Mouse (Mus musculus): ENCODE results near the gene Pard3.

Gene Pard3

GRCm38 (mm10) chr8:127495226-127495780 lies 431.6 kb downstream of the Pard3 start:
- peak; percentile 16 for DNase-seq (ENCODE audit: extremely low spot score)

- peak; percentile 57 for DNase-seq (ENCODE audit: extremely low spot score)
Measured at GRCm38 (mm10) chr8:127498997-127499719, 435.5 kb downstream of the Pard3 start.

- DNase-seq (ENCODE audit: extremely low spot score), result no peak
Measured at GRCm38 (mm10) chr8:127499720-127500114, 436.0 kb downstream of the Pard3 start.

GRCm38 (mm10) chr8:127500206-127500605 lies 436.5 kb downstream of the Pard3 start:
- peak; percentile 39 for DNase-seq (ENCODE audit: extremely low spot score)

- no peak for DNase-seq (ENCODE audit: extremely low spot score)
Measured at GRCm38 (mm10) chr8:127501756-127502155, 438.1 kb downstream of the Pard3 start.

- DNase-seq (ENCODE audit: extremely low spot score), result no peak
Measured at GRCm38 (mm10) chr8:127505286-127505685, 441.6 kb downstream of the Pard3 start.

- no peak for DNase-seq (ENCODE audit: extremely low spot score)
Measured at GRCm38 (mm10) chr8:127506336-127506735, 442.6 kb downstream of the Pard3 start.

GRCm38 (mm10) chr8:127511341-127511740 lies 447.6 kb downstream of the Pard3 start:
- DNase-seq (ENCODE audit: extremely low spot score), result no peak

GRCm38 (mm10) chr8:127512001-127512573 lies 448.4 kb downstream of the Pard3 start:
- no peak for DNase-seq (ENCODE audit: extremely low spot score)

GRCm38 (mm10) chr8:127512580-127512979 lies 448.9 kb downstream of the Pard3 start:
- no peak for DNase-seq (ENCODE audit: extremely low spot score)

GRCm38 (mm10) chr8:127514810-127515735 lies 451.4 kb downstream of the Pard3 start:
- no peak for DNase-seq (ENCODE audit: extremely low spot score)

- peak; percentile 10 for DNase-seq (ENCODE audit: extremely low spot score)
Measured at GRCm38 (mm10) chr8:127516043-127516442, 452.4 kb downstream of the Pard3 start.

- DNase-seq (ENCODE audit: extremely low spot score), result no peak
Measured at GRCm38 (mm10) chr8:127525673-127526072, 462.0 kb downstream of the Pard3 start.

GRCm38 (mm10) chr8:127528315-127528714 lies 464.6 kb downstream of the Pard3 start:
- DNase-seq (ENCODE audit: extremely low spot score), result no peak

GRCm38 (mm10) chr8:127529746-127530145 lies 466.1 kb downstream of the Pard3 start:
- DNase-seq (ENCODE audit: extremely low spot score), result no peak

- DNase-seq (ENCODE audit: extremely low spot score), result no peak
Measured at GRCm38 (mm10) chr8:127531866-127532265, 468.2 kb downstream of the Pard3 start.

GRCm38 (mm10) chr8:127534789-127535188 lies 471.1 kb downstream of the Pard3 start:
- DNase-seq (ENCODE audit: extremely low spot score), result no peak

GRCm38 (mm10) chr8:127535192-127535845 lies 471.6 kb downstream of the Pard3 start:
- no peak for DNase-seq (ENCODE audit: extremely low spot score)

- no peak for DNase-seq (ENCODE audit: extremely low spot score)
Measured at GRCm38 (mm10) chr8:127535846-127536220, 472.1 kb downstream of the Pard3 start.

- DNase-seq (ENCODE audit: extremely low spot score), result no peak
Measured at GRCm38 (mm10) chr8:127539803-127540202, 476.1 kb downstream of the Pard3 start.

GRCm38 (mm10) chr8:127540273-127540672 lies 476.6 kb downstream of the Pard3 start:
- DNase-seq (ENCODE audit: extremely low spot score), result no peak

- DNase-seq (ENCODE audit: extremely low spot score), result no peak
Measured at GRCm38 (mm10) chr8:127542162-127542561, 478.5 kb downstream of the Pard3 start.
